Mouse (Mus musculus) left cerebral cortex, postnatal 36 days (tissue): ENCODE results near the gene Eef1akmt3. TPM values are rescaled to one million over a fixed set of nuclear protein-coding genes. Genes with fewer than 3 reads are reported as not detected.
"Not testable (repeated sequence)": the region's sequence is repeated elsewhere in the genome, so short reads cannot be mapped to it uniquely, and the experiment has no call there.

Experiments used
- DNase-seq, 2 experiments: peaks; one replicate each; pipeline ENCODE4 v3.0.0; 2021 to 2022; ENCODE audit warnings: low spot score in 2 of 2, mixed read lengths in 1 of 2
- intact Hi-C: fragments of 180-260 bp; cut with DNase I; formaldehyde crosslinking; loops from one replicate; pipeline ENCODE4 v1.15.1; 2025
- total RNA-seq, 2 experiments: library from RNA; stranded (reverse); gene quantifications; 2 replicates each; pipeline ENCODE4 v1.2.3; 2021

The Eef1akmt3 gene
- total RNA-seq, 2 experiments from 2014 or later, result not detected

- DNase-seq, intact Hi-C loops: not testable (repeated sequence)
Observed at GRCm38 (mm10) chr10:127072969-127073368, 31.7 kb upstream of the Eef1akmt3 start.

GRCm38 (mm10) chr10:127072270-127072669 lies 31.0 kb upstream of the Eef1akmt3 start:
- DNase-seq, intact Hi-C loops: not testable (repeated sequence)

DNA sequence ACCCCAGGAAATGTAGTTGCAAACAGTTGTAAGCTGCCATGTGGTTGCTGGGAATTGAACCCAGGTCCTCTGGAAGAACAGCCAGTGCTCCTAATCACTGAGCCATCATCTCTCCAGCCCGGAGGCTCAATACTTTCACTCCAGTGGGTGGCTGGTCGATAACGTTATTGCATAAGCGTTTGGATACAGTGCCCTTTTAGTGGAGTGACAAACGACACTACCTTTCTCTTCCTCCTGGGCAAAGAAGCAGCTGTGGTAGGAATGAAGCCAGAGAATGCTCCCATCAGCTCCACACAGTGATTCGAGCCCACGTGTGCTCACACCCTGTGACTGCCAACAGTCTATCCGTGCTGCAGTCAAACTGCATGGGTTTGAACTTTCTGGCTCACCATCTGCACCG lies 29.9 kb upstream of the Eef1akmt3 start:
- intact Hi-C loops, result no loop called here
- DNase-seq, result no peak

DNA sequence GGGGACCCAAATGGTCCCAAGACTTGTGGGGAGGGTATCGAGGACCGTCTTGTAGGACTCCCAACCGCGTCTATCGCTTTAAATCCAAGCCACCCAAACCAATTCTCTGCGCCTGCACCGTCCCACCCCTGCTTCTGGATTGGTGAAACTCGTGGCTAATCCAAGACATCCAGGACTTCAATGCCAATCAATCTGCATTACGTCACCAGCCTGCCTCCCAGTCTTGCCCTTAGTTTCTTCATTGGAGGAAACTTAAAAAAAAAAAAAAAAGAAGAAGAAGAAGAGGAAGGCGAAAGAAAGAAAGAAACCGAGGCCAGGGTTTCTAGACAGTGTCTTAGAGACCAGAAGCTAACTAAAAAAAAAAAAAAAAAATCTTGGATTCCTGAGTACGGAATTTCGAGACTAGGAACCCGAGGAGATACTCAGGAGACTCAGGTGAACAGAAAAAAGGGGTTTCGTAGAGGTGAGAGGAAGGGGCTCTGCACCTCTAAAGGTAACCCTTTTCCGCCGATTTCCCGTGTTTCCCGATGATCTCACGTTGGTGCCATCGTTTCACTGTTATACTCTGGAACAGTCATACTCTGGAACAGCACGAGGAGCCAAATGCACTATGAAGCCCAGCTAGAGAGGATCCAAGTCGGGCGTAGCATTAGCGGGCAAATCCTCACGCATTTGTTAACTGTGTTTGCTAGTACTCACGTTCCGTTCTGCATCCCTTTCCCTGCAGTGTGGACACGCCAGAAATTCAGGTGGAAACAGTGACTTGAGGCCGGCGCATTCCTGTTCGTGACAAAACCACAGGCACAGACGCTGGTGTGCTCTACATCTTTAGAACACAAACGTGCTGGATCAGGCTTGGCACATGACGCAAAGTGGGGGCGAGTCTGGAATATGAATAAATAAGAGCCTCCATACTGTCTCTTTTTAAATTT lies 29.1 kb upstream of the Eef1akmt3 start, which contains the start of gene Tspan31:
Gene Tspan31 (minus strand): TSS at position 75 of the 932 bp plus-strand sequence.
- intact Hi-C loops, result no loop called here
- peak; percentile 92 for DNase-seq

DNA sequence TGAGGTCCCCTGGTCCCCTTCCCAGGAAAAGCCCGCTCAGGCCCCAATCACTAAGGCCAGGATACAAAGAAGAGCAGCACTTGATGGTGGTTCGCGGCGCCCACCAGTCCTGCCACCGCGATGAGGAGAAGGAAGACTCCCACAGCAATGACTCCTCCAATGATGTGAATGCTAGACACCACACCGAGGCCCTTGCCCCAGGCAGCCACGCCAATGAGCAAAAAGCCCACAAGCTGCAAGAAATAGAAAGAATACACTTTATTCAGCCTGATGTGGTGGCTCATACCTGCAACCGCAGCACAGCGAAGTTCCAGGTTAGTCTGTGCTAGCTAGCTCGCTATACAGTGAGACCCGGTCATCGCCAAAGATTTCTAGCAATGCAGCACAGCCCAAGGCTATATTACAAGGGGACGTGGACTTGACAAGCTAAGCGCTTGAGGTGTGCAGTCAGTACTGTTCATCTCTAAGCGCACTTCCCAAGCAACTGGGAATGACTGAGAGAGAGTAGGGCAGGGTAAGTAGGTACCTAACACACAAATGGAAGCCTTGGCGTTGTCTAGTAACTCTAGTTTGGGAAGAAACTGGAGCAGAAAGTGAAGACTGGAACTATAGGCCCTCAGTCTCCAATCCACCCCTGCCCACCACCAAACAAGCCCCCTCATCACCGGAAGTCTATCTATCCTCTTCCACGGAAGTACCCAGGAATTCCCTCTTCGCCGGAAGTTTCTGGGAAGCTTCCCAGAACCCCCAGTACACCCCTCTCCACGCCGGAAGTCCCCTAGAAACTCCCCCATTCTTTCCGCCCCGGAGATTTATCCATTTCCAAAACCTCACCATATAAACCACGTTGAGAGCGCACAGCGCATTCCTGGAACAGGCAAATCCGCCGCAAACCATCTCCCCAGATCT lies 28.2 kb upstream of the Eef1akmt3 start:
- no peak for DNase-seq
- intact Hi-C loops, result no loop called here

DNA sequence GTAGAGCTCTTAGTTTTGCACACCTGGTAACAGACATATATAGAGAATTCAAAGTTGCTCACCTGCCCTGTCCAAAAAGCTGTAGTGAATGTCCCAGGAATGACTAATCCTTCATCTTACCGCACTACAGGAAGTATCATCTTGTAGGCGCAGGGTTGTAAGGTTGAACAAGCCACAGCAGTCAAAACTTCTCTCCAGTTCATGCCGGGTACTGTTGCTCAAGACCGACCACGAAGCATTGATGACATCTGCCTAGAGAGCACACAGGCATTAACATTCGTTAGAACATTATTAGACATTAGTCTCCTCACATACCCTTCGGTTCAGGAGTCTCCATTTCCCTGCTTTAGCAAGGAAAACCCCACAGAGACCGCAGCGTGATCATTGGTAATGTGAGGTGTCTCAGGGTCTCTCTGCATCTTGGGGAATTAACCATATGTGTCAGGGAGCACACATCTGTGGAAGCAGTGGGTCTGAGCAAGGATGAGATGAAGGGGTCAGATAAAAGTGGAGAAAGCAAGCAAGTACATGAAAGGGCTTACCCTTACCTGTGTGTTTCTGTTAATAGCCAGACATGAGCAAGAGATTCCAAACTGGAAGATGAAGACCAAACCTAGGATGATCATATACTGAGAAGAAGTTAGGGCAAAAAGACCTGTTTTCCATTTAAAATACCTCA lies 27.2 kb upstream of the Eef1akmt3 start:
- intact Hi-C loops, result no loop called here
- no peak for DNase-seq

DNA sequence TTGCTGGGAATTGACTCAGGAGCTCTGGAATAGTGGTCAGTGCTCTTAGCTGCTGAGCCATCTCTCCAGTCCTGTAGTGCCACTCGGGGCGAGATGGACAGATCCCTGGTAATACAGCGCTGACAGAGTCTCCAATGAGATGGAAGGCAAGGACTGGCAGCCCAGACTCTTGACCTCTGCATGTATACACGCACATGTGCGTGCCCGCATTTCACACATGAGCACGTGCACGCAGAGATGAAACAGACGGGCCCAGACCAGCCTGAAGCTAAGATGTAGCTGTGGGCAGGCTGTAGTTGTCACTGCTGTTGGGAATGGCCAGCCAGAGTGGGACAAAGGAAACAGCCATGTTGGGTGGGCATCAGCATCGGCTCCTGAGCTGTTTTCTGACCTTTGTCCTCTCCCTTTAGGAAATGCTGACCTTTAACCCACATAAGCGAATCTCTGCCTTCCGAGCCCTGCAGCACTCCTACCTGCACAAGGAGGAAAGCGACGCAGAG lies 25.3 kb upstream of the Eef1akmt3 start:
- intact Hi-C loops, result no loop called here
- DNase-seq, result no peak

DNA sequence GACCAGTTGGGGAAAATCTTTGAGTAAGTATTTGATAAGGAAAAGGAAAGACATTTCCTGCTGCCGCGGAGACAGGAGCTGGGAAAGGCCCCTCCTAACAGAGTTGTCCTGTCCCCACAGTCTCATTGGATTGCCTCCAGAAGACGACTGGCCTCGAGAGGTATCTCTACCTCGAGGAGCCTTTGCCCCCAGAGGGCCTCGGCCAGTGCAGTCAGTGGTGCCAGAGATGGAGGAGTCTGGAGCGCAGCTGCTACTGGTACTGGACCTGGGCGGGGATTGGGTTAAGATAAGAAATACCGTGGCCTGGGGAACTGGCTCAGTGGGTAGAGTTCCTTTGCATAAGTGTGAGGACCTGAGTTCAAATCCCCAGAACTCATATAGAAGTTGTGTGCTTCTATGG lies 24.7 kb upstream of the Eef1akmt3 start:
- DNase-seq, result no peak
- intact Hi-C loops, result no loop called here

DNA sequence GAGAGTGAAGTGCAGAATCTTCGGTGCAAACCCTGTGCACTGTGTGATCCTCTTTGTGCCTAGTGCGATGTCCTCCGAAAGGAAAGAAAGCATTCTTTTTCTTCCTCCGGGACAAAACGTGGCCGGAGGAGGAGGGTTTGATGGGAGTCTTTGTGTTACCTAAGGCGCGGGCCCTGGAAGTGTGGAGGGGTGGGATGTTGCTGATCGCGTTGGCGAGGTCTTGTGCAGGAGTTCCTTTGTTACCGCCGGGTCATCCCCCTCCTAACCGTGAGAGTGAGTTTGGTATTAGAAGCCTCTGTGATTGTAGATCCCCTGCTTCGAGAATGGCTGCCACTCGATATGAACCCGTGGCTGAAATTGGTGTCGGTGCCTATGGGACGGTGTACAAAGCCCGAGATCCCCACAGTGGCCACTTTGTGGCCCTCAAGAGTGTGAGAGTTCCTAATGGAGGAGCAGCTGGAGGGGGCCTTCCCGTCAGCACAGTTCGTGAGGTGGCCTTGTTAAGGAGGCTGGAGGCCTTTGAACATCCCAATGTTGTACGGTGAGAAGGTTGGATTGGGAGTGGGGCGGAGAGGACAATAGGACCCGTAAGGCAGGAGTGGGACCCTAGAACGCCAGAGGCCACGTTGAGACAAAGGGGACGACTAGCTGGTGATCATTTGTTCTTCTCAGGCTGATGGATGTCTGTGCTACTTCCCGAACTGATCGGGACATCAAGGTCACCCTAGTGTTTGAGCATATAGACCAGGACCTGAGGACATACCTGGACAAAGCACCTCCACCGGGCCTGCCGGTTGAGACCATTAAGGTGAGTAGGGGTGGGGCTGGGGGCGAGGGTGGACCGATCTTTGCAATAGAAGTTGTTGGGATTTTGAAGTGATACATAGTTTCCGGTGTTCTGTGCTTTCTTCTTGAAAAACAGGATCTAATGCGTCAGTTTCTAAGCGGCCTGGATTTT lies 22.9 kb upstream of the Eef1akmt3 start:
- DNase-seq, result no peak
- intact Hi-C loops, result no loop called here

- intact Hi-C loops, result no loop called here
- DNase-seq, result peak; percentile 99 to 100
Observed at GRCm38 (mm10) chr10:127063239-127063872, 22.0 kb upstream of the Eef1akmt3 start, which contains the start of gene Cdk4. TSS of gene Cdk4 (plus strand) at chr10:127063534.

GRCm38 (mm10) chr10:127062503-127062902 lies 21.2 kb upstream of the Eef1akmt3 start:
- no peak for DNase-seq
- intact Hi-C loops, result no loop called here

DNA sequence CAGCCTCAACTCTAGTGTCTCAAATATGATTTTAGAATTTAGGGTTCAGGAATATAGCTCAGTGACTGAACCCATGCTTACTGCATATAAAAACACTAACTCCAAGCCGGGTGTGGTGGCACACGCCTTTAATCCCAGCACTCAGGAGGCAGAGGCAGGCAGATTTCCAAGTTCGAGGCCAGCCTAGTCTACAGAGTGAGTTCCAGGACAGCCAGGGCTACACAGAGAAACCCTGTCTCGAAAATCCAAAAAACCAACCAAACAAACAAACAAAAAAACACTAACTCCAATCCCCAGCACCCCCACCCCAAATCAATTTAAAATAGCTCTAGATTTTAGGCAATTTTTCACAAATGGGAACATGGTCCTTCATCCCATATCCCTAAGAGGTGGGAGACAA lies 20.8 kb upstream of the Eef1akmt3 start:
- DNase-seq, intact Hi-C loops: not testable (repeated sequence)

GRCm38 (mm10) chr10:127061513-127061912 lies 20.2 kb upstream of the Eef1akmt3 start:
- DNase-seq, result no peak
- intact Hi-C loops, result no loop called here

GRCm38 (mm10) chr10:127061085-127061484 lies 19.8 kb upstream of the Eef1akmt3 start:
- no peak for DNase-seq
- intact Hi-C loops, result no loop called here

DNA sequence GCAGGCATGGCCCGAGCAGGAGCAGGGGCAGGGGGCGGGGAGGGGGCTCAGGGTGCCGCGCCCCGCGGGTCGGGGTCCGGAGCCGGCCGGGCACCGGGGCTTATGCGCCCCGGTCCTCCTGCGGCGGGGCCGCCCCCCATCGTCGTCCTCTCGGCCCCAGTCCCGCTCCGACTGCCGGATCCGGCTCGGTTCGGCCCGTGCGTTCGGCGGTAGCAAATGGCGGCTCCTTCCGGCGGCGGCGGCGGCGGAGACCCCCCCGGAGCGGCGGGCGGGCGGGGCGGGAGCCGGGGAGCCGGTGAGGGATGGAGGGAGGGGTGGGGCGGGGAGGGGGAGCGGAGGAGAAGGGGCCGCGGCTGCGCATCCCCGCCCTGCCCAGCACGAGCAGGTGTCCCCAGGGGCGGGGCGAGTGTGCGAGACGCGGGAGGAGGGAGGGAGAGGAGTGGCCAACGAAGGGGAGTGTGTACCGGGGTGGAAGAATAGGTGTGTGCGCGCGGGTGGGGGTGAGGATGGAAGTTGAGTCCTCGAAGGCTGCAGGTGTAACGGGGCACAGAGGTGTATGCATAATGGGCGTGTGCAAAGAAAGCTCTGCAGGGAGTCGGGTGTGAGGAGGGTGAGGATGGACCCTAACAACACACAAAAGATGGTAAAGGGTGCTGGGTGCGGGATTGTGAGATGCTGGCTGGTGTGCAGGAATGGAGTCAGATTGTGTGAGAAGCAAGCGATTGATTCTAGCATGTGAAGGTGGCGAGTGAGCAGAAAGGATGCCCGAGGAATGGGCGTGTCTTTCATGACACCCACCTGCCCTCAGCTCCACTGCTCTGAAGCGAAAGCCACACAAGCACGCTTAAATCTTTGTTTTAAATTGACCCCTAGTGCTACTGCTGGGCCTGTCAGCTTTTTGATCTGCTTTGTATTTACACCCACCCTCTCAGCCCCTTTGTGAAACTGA lies 18.9 kb upstream of the Eef1akmt3 start, which contains the start of gene March9:
Gene March9 (minus strand): TSS at position 217 of the 949 bp plus-strand sequence.
- intact Hi-C loops, result no loop called here
- peak; percentile 70 to 84 for DNase-seq

DNA sequence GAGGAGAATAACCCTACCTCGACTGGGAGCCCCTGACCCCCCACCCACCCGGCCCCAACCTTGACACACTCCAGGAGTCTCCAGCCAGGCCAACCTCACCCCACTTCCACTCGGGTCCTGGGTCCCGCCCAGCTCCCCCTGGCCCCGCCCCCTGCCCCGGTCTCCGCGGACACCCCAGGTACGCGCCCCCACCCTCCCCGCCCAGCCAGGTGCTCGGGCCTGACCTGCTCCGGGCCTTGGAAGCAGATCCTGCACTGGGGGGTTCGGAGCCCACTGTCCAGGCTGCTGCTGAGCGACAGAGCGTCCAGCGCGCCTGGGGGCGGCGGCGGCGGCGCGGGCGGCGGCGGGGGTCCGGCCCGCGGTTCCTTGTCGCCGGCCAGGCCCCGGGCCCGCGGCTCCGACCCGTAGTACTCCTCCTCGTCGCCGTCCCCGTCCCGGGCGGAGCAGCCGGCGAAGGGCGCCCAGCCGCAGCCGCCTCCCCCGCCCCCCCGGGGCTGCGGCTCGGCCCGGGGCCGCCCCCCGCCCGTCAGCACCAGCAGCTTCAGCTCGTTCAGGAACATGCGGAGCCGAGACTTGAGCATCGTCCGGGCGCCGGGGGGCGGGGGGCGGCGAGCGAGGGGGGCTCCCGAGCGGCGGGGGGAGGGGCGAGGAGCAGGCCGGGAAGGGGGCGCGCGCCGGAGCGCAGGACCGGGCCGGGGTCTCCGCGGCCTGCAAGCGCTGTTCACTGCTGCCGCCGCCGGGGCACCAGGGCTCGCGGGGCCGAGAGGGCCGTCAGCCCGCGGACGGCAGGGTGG lies 18.1 kb upstream of the Eef1akmt3 start:
- intact Hi-C loops, result no loop called here
- DNase-seq, result no peak
